Mouse (Mus musculus): ENCODE data around the gene Gm43951. TPM values are rescaled to one million over a fixed set of nuclear protein-coding genes. Genes with fewer than 3 reads are reported as not detected.

Gene Gm43951
- under 1 TPM; 0.31 to 0.33 TPM for total RNA-seq (2021)

- peak; percentile 12 to 26 for DNase-seq
- intact Hi-C loops (cut with DNase I), result loop anchor here (5.0 to 10.0 kb wide), 2 partner anchors 154 to 588 kb away; partner anchors contain the start of genes Cyb5d2 and Zzef1
These were observed at the start of gene Gm43951 for GRCm38 (mm10) chr11:72206341-72207203. Gene Gm43951 (minus strand): TSS chr11:72206840.

GRCm38 (mm10) chr11:72256441-72256840 is 49.8 kb upstream of the Gm43951 start:
- no peak for DNase-seq
- intact Hi-C loops (cut with DNase I), result no loop called here

GRCm38 (mm10) chr11:72255629-72256028 is 49.0 kb upstream of the Gm43951 start:
- intact Hi-C loops (cut with DNase I), result no loop called here
- no peak for DNase-seq

- intact Hi-C loops (cut with DNase I), result no loop called here
- DNase-seq, result no peak
These were observed 38.6 kb upstream of the Gm43951 start for GRCm38 (mm10) chr11:72245196-72245753.

- intact Hi-C loops (cut with DNase I), result no loop called here
These were observed 33.6 kb upstream of the Gm43951 start for GRCm38 (mm10) chr11:72240062-72240860.

GRCm38 (mm10) chr11:72234013-72234412 is 27.4 kb upstream of the Gm43951 start:
- intact Hi-C loops (cut with DNase I), result no loop called here
- no peak for DNase-seq

More at GRCm38 (mm10) chr11:72240062-72240860, 33.6 kb upstream of the Gm43951 start:
- DNase-seq, result no peak

- intact Hi-C loops (cut with DNase I), result no loop called here
- no peak for DNase-seq
These were observed 26.4 kb upstream of the Gm43951 start for GRCm38 (mm10) chr11:72232991-72233390.

- DNase-seq, result no peak
- intact Hi-C loops (cut with DNase I), result no loop called here
These were observed 25.4 kb upstream of the Gm43951 start for GRCm38 (mm10) chr11:72232068-72232467.

GRCm38 (mm10) chr11:72228513-72228912 is 21.9 kb upstream of the Gm43951 start:
- intact Hi-C loops (cut with DNase I), result no loop called here
- DNase-seq, result no peak

GRCm38 (mm10) chr11:72226901-72227300 is 20.3 kb upstream of the Gm43951 start:
- no peak for DNase-seq
- intact Hi-C loops (cut with DNase I), result loop anchor here (1.0 kb wide), 1 partner anchor 336 kb away; no protein-coding TSS in a partner anchor

GRCm38 (mm10) chr11:72226020-72226791 is 19.6 kb upstream of the Gm43951 start:
- intact Hi-C loops (cut with DNase I), result loop anchor here (1.0 kb wide), 1 partner anchor 337 kb away; no protein-coding TSS in a partner anchor
- no peak for DNase-seq

GRCm38 (mm10) chr11:72224865-72225264 is 18.2 kb upstream of the Gm43951 start:
- DNase-seq, result peak; percentile 77 to 85
- intact Hi-C loops (cut with DNase I), result loop anchor here (2.0 to 5.0 kb wide), 4 partner anchors 42 to 204 kb away; partner anchors contain the start of gene Slc13a5

GRCm38 (mm10) chr11:72223414-72223813 is 16.8 kb upstream of the Gm43951 start:
- intact Hi-C loops (cut with DNase I), result loop anchor here (5.0 kb wide), 1 partner anchor 119 kb away; no protein-coding TSS in a partner anchor
- no peak for DNase-seq

GRCm38 (mm10) chr11:72221278-72221677 is 14.6 kb upstream of the Gm43951 start:
- intact Hi-C loops (cut with DNase I), result loop anchor here (5.0 kb wide), 1 partner anchor 121 kb away; no protein-coding TSS in a partner anchor

GRCm38 (mm10) chr11:72217116-72217515 is 10.5 kb upstream of the Gm43951 start:
- intact Hi-C loops (cut with DNase I), result no loop called here
- DNase-seq, result no peak

More at GRCm38 (mm10) chr11:72221278-72221677, 14.6 kb upstream of the Gm43951 start:
- peak; percentile 65 to 68 for DNase-seq

- intact Hi-C loops (cut with DNase I), result no loop called here
- peak; percentile 75 to 76 for DNase-seq
These were observed 8.8 kb upstream of the Gm43951 start, which contains the start of gene Med31 for GRCm38 (mm10) chr11:72215410-72215797. Gene Med31 (minus strand): TSS chr11:72215592.

- intact Hi-C loops (cut with DNase I), result no loop called here
- peak; percentile 89 to 91 for DNase-seq
These were observed 8.2 kb upstream of the Gm43951 start for GRCm38 (mm10) chr11:72214591-72215409.

GRCm38 (mm10) chr11:72207834-72208377 is 1.3 kb upstream of the Gm43951 start:
- DNase-seq, result no peak
- intact Hi-C loops (cut with DNase I), result loop anchor here (5.0 to 10.0 kb wide), 2 partner anchors 156 to 587 kb away; partner anchors contain the start of genes Cyb5d2 and Zzef1

All from heart, postnatal 36 days (tissue).